Mouse (Mus musculus) limb, embryonic 12.5 days (tissue): Measurements from ENCODE around the gene Il12rb1. TPM values are rescaled to one million over a fixed set of nuclear protein-coding genes. Genes with fewer than 3 reads are reported as not detected.

Source experiments
- ATAC-seq: fragments of 200-750 bp; cut with Nextera tagmentation; 2 replicates; pipeline ENCODE4 v1.8.0; 2017; ENCODE audit warnings: low read depth, moderate TSS enrichment; ENCODE audit not compliant: insufficient number of reproducible peaks, insufficient read depth, low FRiP score, low TSS enrichment
- H3K27ac ChIP-seq: fragments of 300-500 bp; sonication (generic); 2 replicates; pipeline ENCODE4 v1.5.1; 2016; ENCODE audit warnings: mild to moderate bottlenecking, moderate library complexity
- H3K27me3 ChIP-seq: fragments of 300-500 bp; sonication (generic); 2 replicates; pipeline ENCODE4 v1.6.1; 2016; ENCODE audit warnings: mild to moderate bottlenecking, moderate library complexity
- H3K36me3 ChIP-seq: fragments of 300-500 bp; sonication (generic); 2 replicates; pipeline ENCODE4 v1.6.1; 2016; ENCODE audit warnings: mild to moderate bottlenecking, moderate library complexity
- H3K4me1 ChIP-seq: fragments of 300-500 bp; sonication (generic); replicated peaks from 2 replicates; pipeline ENCODE4 v1.6.1; 2016
- H3K4me2 ChIP-seq: fragments of 300-500 bp; sonication (generic); 2 replicates; pipeline ENCODE4 v1.6.1; 2016; ENCODE audit warnings: mild to moderate bottlenecking, moderate library complexity
- H3K4me3 ChIP-seq: fragments of 300-500 bp; sonication (generic); replicated peaks from 2 replicates; pipeline ENCODE4 v1.5.1; 2016; ENCODE audit warnings: mild to moderate bottlenecking
- H3K9ac ChIP-seq: fragments of 300-500 bp; sonication (generic); replicated peaks from 2 replicates; pipeline ENCODE4 v1.6.1; 2016; ENCODE audit warnings: mild to moderate bottlenecking, moderate library complexity
- H3K9me3 ChIP-seq: fragments of 300-500 bp; sonication (generic); 2 replicates; pipeline ENCODE4 v1.6.1; 2016; ENCODE audit warnings: mild to moderate bottlenecking, moderate library complexity
- WGBS: fragments of 180-500 bp; shearing (Covaris S2); methylation state at CpG from one replicate; pipeline ENCODE4 v1.1.7; 2016; 5-methylcytosine and 5-hydroxymethylcytosine counted together
- polyA plus RNA-seq: library from polyadenylated mRNA; unstranded; fragments of >200 nt; fragmentation: Nextera tagmentation; extraction: Ambion mirVana; gene quantifications from 2 replicates; pipeline ENCODE4 v1.2.1, GENCODE M21; 2016

Gene Il12rb1
- polyA plus RNA-seq, 1 experiment from 2014 or later = not detected

- Histone ChIP-seq H3K9me3 (no peaks in the 10 kb centered on the region), H3K27me3 (peaks cover 10% of the 10 kb centered on the region), H3K27ac (no peak overlapping the region), H3K4me2 (no peak overlapping the region), H3K4me1 (peaks cover 16% of the 10 kb centered on the region), H3K36me3 (no peaks in the 10 kb centered on the region), H3K9ac (no peak overlapping the region; the same call in 1 of the 2 replicates), H3K4me3 (no peak overlapping the region)
- no peak for ATAC-seq
- 81% methylated on average over 5 of the region's 5 CpGs for WGBS
Measured at GRCm38 (mm10) chr8:70843214-70843773, 35.0 kb downstream of the Il12rb1 start.

GRCm38 (mm10) chr8:70843941-70844340, 35.7 kb downstream of the Il12rb1 start:
- Histone ChIP-seq H3K27ac (no peak overlapping the region), H3K4me1 (peaks cover 11% of the 10 kb centered on the region), H3K36me3 (no peaks in the 10 kb centered on the region), H3K9ac (no peak overlapping the region), H3K4me3 (no peak overlapping the region), H3K4me2 (no peak overlapping the region), H3K9me3 (no peaks in the 10 kb centered on the region), H3K27me3 (peaks cover 16% of the 10 kb centered on the region)
- 89% methylated on average over 8 of the region's 8 CpGs for WGBS
- no peak for ATAC-seq

GRCm38 (mm10) chr8:70844523-70844922, 36.3 kb downstream of the Il12rb1 start:
- 1% methylated on average over 6 of the region's 6 CpGs for WGBS
- no peak overlapping the region for H3K27ac ChIP-seq
- no peak overlapping the region for H3K4me3 ChIP-seq

GRCm38 (mm10) chr8:70845108-70845507, 36.9 kb downstream of the Il12rb1 start:
- peaks cover 8% of the 10 kb centered on the region for H3K4me1 ChIP-seq
- WGBS = 44% methylated on average over 5 of the region's 5 CpGs
- H3K27ac ChIP-seq = no peak overlapping the region
- ATAC-seq = no peak
- peaks cover 16% of the 10 kb centered on the region for H3K27me3 ChIP-seq
- no peaks in the 10 kb centered on the region for H3K9me3 ChIP-seq
- H3K4me2 ChIP-seq = no peak overlapping the region
- H3K9ac ChIP-seq = no peak overlapping the region
- H3K4me3 ChIP-seq = no peak overlapping the region
- H3K36me3 ChIP-seq = no peaks in the 10 kb centered on the region

More at GRCm38 (mm10) chr8:70844523-70844922, 36.3 kb downstream of the Il12rb1 start:
- H3K36me3 ChIP-seq = no peaks in the 10 kb centered on the region
- H3K4me2 ChIP-seq = no peak overlapping the region
- H3K4me1 ChIP-seq = peaks cover 11% of the 10 kb centered on the region
- ATAC-seq = no peak
- no peak overlapping the region for H3K9ac ChIP-seq
- H3K9me3 ChIP-seq = no peaks in the 10 kb centered on the region
- H3K27me3 ChIP-seq = peaks cover 16% of the 10 kb centered on the region

- Histone ChIP-seq H3K9me3 (no peaks in the 10 kb centered on the region), H3K4me1 (peaks cover 3% of the 10 kb centered on the region), H3K9ac (0 out of 2 replicates have a peak overlapping the region, but pooled peaks have one; percentile 23), H3K4me2 (no peak overlapping the region), H3K27ac (no peak overlapping the region), H3K4me3 (no peak overlapping the region), H3K36me3 (no peaks in the 10 kb centered on the region), H3K27me3 (peaks cover 16% of the 10 kb centered on the region)
- no peak for ATAC-seq
- WGBS = 56% methylated on average over 15 of the region's 15 CpGs
Measured at GRCm38 (mm10) chr8:70846371-70847154, 38.3 kb downstream of the Il12rb1 start.

- 79% methylated on average over 3 of the region's 3 CpGs for WGBS
- Histone ChIP-seq H3K27me3 (peaks cover 11% of the 10 kb centered on the region), H3K4me3 (no peak overlapping the region), H3K4me2 (no peak overlapping the region), H3K27ac (no peak overlapping the region), H3K4me1 (peaks cover 16% of the 10 kb centered on the region), H3K9me3 (no peaks in the 10 kb centered on the region), H3K36me3 (peaks cover 5% of the 10 kb centered on the region; the same call in 1 of the 2 replicates), H3K9ac (0 out of 2 replicates have a peak overlapping the region, but pooled peaks have one; percentile 18)
- ATAC-seq = no peak
Measured at GRCm38 (mm10) chr8:70849333-70849990, 41.2 kb downstream of the Il12rb1 start.

- 81% methylated on average over 7 of the region's 7 CpGs for WGBS
- H3K9me3 ChIP-seq = no peaks in the 10 kb centered on the region
- peaks cover 5% of the 10 kb centered on the region; the same call in 1 of the 2 replicates for H3K36me3 ChIP-seq
- no peak overlapping the region for H3K27ac ChIP-seq
- H3K9ac ChIP-seq = no peak overlapping the region
- no peak overlapping the region for H3K4me3 ChIP-seq
- no peak for ATAC-seq
- peaks cover 16% of the 10 kb centered on the region for H3K4me1 ChIP-seq
- H3K4me2 ChIP-seq = no peak overlapping the region
- H3K27me3 ChIP-seq = peaks cover 11% of the 10 kb centered on the region
Measured at GRCm38 (mm10) chr8:70850132-70850845, 42.0 kb downstream of the Il12rb1 start.

- H3K4me1 ChIP-seq = peaks cover 16% of the 10 kb centered on the region
- H3K27ac ChIP-seq = no peak overlapping the region
- H3K4me3 ChIP-seq = no peak overlapping the region
- peaks cover 11% of the 10 kb centered on the region for H3K27me3 ChIP-seq
- peaks cover 5% of the 10 kb centered on the region; the same call in 1 of the 2 replicates for H3K36me3 ChIP-seq
- WGBS = 76% methylated on average over 4 of the region's 4 CpGs
- no peak for ATAC-seq
- no peaks in the 10 kb centered on the region for H3K9me3 ChIP-seq
- no peak overlapping the region for H3K9ac ChIP-seq
- no peak overlapping the region for H3K4me2 ChIP-seq
Measured at GRCm38 (mm10) chr8:70850947-70851346, 42.7 kb downstream of the Il12rb1 start.

GRCm38 (mm10) chr8:70851837-70852236, 43.6 kb downstream of the Il12rb1 start:
- WGBS = 41% methylated on average over 6 of the region's 6 CpGs
- 0 out of 2 replicates have a peak, but pooled peaks have one; percentile 7 for ATAC-seq

GRCm38 (mm10) chr8:70852595-70853231, 44.5 kb downstream of the Il12rb1 start:
- H3K4me3 ChIP-seq = no peak overlapping the region
- no peak overlapping the region for H3K4me2 ChIP-seq
- peaks cover 31% of the 10 kb centered on the region for H3K4me1 ChIP-seq
- no peak for ATAC-seq
- WGBS = 92% methylated on average over 41 of the region's 41 CpGs
- H3K9me3 ChIP-seq = no peaks in the 10 kb centered on the region
- H3K9ac ChIP-seq = peak overlapping the region; percentile 23; the same call in 1 of the 2 replicates
- H3K27ac ChIP-seq = no peak overlapping the region
- peaks cover 5% of the 10 kb centered on the region; the same call in 1 of the 2 replicates for H3K36me3 ChIP-seq
- peaks cover 6% of the 10 kb centered on the region; the same call in 1 of the 2 replicates for H3K27me3 ChIP-seq

More at GRCm38 (mm10) chr8:70851837-70852236, 43.6 kb downstream of the Il12rb1 start:
- Histone ChIP-seq H3K9me3 (no peaks in the 10 kb centered on the region), H3K4me3 (no peak overlapping the region), H3K27me3 (peaks cover 8% of the 10 kb centered on the region), H3K27ac (peak overlapping the region; percentile 54), H3K36me3 (peaks cover 5% of the 10 kb centered on the region; the same call in 1 of the 2 replicates), H3K4me1 (peaks cover 22% of the 10 kb centered on the region), H3K9ac (peak overlapping the region; percentile 42), H3K4me2 (no peak overlapping the region)
